Mouse (Mus musculus) limb, embryonic 15.5 days (tissue): ENCODE results near the gene Cyp2t4. TPM values are rescaled to one million over a fixed set of nuclear protein-coding genes. Genes with fewer than 3 reads are reported as not detected.

Source experiments
- ATAC-seq: fragments of 200-750 bp; cut with Nextera tagmentation; 2 replicates; pipeline ENCODE4 v1.8.0; 2017; ENCODE audit warnings: low read depth, moderate TSS enrichment; ENCODE audit not compliant: insufficient number of reproducible peaks, low FRiP score, low TSS enrichment
- H3K27ac ChIP-seq: fragments of 300-500 bp; sonication (generic); 2 replicates; pipeline ENCODE4 v1.5.1; 2015; ENCODE audit warnings: moderate library complexity, mild to moderate bottlenecking, inconsistent platforms
- H3K27me3 ChIP-seq: fragments of 300-500 bp; sonication (generic); 2 replicates; pipeline ENCODE4 v1.6.1; 2015; ENCODE audit warnings: inconsistent platforms
- H3K36me3 ChIP-seq: fragments of 300-500 bp; sonication (generic); 2 replicates; pipeline ENCODE4 v1.6.1; 2015; ENCODE audit warnings: inconsistent platforms
- H3K4me1 ChIP-seq: fragments of 300-500 bp; sonication (generic); 2 replicates; pipeline ENCODE4 v1.6.1; 2015; ENCODE audit warnings: inconsistent platforms
- H3K4me2 ChIP-seq: fragments of 300-500 bp; sonication (generic); 2 replicates; pipeline ENCODE4 v1.6.1; 2015; ENCODE audit warnings: mild to moderate bottlenecking, inconsistent platforms
- H3K4me3 ChIP-seq: fragments of 300-500 bp; sonication (generic); 2 replicates; pipeline ENCODE4 v1.5.1; 2015; ENCODE audit warnings: mild to moderate bottlenecking, inconsistent platforms
- H3K9ac ChIP-seq: fragments of 300-500 bp; sonication (generic); 2 replicates; pipeline ENCODE4 v1.6.1; 2015; ENCODE audit warnings: inconsistent platforms
- H3K9me3 ChIP-seq: fragments of 300-500 bp; sonication (generic); 2 replicates; pipeline ENCODE4 v1.6.1; 2016; ENCODE audit warnings: inconsistent platforms
- WGBS: fragments of 180-500 bp; shearing (Covaris S2); methylation state at CpG from one replicate; pipeline ENCODE4 v1.1.7; 2015; 5-methylcytosine and 5-hydroxymethylcytosine counted together
- polyA plus RNA-seq: library from polyadenylated mRNA; unstranded; fragments of >200 nt; fragmentation: Nextera tagmentation; extraction: Ambion mirVana; gene quantifications from 2 replicates; pipeline ENCODE4 v1.2.1, GENCODE M21; 2015

Gene Cyp2t4
- polyA plus RNA-seq, 1 experiment from 2014 or later = 0.09 TPM

- 88% methylated on average over 22 of the region's 22 CpGs for WGBS
- no peak for ATAC-seq
- H3K36me3 ChIP-seq = no peaks in the 10 kb centered on the region
These were observed 22.8 kb upstream of the Cyp2t4 start for GRCm38 (mm10) chr7:27130521-27131370.

GRCm38 (mm10) chr7:27131387-27131786 lies 22.1 kb upstream of the Cyp2t4 start:
- Histone ChIP-seq H3K9me3 (no peaks in the 10 kb centered on the region), H3K36me3 (no peaks in the 10 kb centered on the region), H3K27ac (no peak overlapping the region), H3K4me1 (0 out of 2 replicates have a peak, but pooled peaks cover 2% of the 10 kb centered on the region), H3K9ac (no peak overlapping the region), H3K4me2 (no peak overlapping the region), H3K27me3 (no peaks in the 10 kb centered on the region), H3K4me3 (no peak overlapping the region)
- ATAC-seq = no peak
- WGBS = 58% methylated on average over 2 of the region's 2 CpGs

More at GRCm38 (mm10) chr7:27130521-27131370, 22.8 kb upstream of the Cyp2t4 start:
- Histone ChIP-seq H3K27me3 (no peaks in the 10 kb centered on the region), H3K9ac (no peak overlapping the region), H3K27ac (no peak overlapping the region), H3K4me1 (0 out of 2 replicates have a peak, but pooled peaks cover 2% of the 10 kb centered on the region), H3K4me2 (no peak overlapping the region), H3K4me3 (no peak overlapping the region), H3K9me3 (no peaks in the 10 kb centered on the region)

GRCm38 (mm10) chr7:27132588-27132987 lies 20.9 kb upstream of the Cyp2t4 start:
- no peak overlapping the region for H3K4me2 ChIP-seq
- no peak for ATAC-seq
- H3K4me3 ChIP-seq = no peak overlapping the region
- no peaks in the 10 kb centered on the region for H3K27me3 ChIP-seq
- H3K4me1 ChIP-seq = 0 out of 2 replicates have a peak, but pooled peaks cover 2% of the 10 kb centered on the region
- 10% methylated on average over 10 of the region's 10 CpGs for WGBS
- H3K27ac ChIP-seq = no peak overlapping the region
- H3K36me3 ChIP-seq = no peaks in the 10 kb centered on the region
- no peaks in the 10 kb centered on the region for H3K9me3 ChIP-seq
- no peak overlapping the region for H3K9ac ChIP-seq

- Histone ChIP-seq H3K27ac (no peak overlapping the region), H3K27me3 (no peaks in the 10 kb centered on the region), H3K4me3 (no peak overlapping the region), H3K36me3 (no peaks in the 10 kb centered on the region), H3K9ac (no peak overlapping the region), H3K9me3 (no peaks in the 10 kb centered on the region), H3K4me2 (no peak overlapping the region), H3K4me1 (0 out of 2 replicates have a peak, but pooled peaks cover 2% of the 10 kb centered on the region)
- 61% methylated on average over 12 of the region's 12 CpGs for WGBS
- no peak for ATAC-seq
These were observed 20.4 kb upstream of the Cyp2t4 start for GRCm38 (mm10) chr7:27133156-27133555.

- Histone ChIP-seq H3K9me3 (no peaks in the 10 kb centered on the region), H3K27ac (no peak overlapping the region), H3K4me1 (0 out of 2 replicates have a peak, but pooled peaks cover 2% of the 10 kb centered on the region), H3K36me3 (no peaks in the 10 kb centered on the region), H3K4me3 (no peak overlapping the region), H3K4me2 (no peak overlapping the region), H3K27me3 (no peaks in the 10 kb centered on the region), H3K9ac (no peak overlapping the region)
- WGBS = 70% methylated on average over 4 of the region's 4 CpGs
- no peak for ATAC-seq
These were observed 19.8 kb upstream of the Cyp2t4 start for GRCm38 (mm10) chr7:27133757-27134156.

- Histone ChIP-seq H3K4me3 (no peak overlapping the region), H3K4me2 (no peak overlapping the region), H3K9ac (no peak overlapping the region), H3K4me1 (0 out of 2 replicates have a peak, but pooled peaks cover 2% of the 10 kb centered on the region), H3K36me3 (no peaks in the 10 kb centered on the region), H3K9me3 (no peaks in the 10 kb centered on the region), H3K27me3 (no peaks in the 10 kb centered on the region), H3K27ac (0 out of 2 replicates have a peak overlapping the region, but pooled peaks have one; percentile 30)
- 42% methylated on average over 8 of the region's 8 CpGs for WGBS
- ATAC-seq = peak; percentile 52; the same call in 1 of the 2 replicates
These were observed 17.0 kb upstream of the Cyp2t4 start for GRCm38 (mm10) chr7:27136410-27136996.

GRCm38 (mm10) chr7:27156005-27156404 lies 2.5 kb downstream of the Cyp2t4 start:
- 74% methylated on average over 13 of the region's 13 CpGs for WGBS
- Histone ChIP-seq H3K27ac (no peak overlapping the region), H3K9me3 (no peaks in the 10 kb centered on the region), H3K4me1 (peaks cover 30% of the 10 kb centered on the region), H3K4me2 (no peak overlapping the region), H3K36me3 (peaks cover 38% of the 10 kb centered on the region), H3K9ac (no peak overlapping the region), H3K4me3 (no peak overlapping the region), H3K27me3 (no peaks in the 10 kb centered on the region)
- ATAC-seq = no peak

- Histone ChIP-seq H3K27me3 (no peaks in the 10 kb centered on the region), H3K4me2 (no peak overlapping the region), H3K4me3 (no peak overlapping the region), H3K9ac (no peak overlapping the region), H3K27ac (no peak overlapping the region), H3K4me1 (peaks cover 47% of the 10 kb centered on the region), H3K9me3 (no peaks in the 10 kb centered on the region), H3K36me3 (peaks cover 59% of the 10 kb centered on the region)
- 95% methylated on average over 9 of the region's 9 CpGs for WGBS
- no peak for ATAC-seq
These were observed 4.7 kb downstream of the Cyp2t4 start for GRCm38 (mm10) chr7:27158171-27158570.

- H3K4me2 ChIP-seq = no peak overlapping the region
- H3K9ac ChIP-seq = no peak overlapping the region
- no peak for ATAC-seq
- WGBS = 90% methylated on average over 6 of the region's 6 CpGs
- no peak overlapping the region for H3K27ac ChIP-seq
- no peak overlapping the region for H3K4me3 ChIP-seq
- H3K36me3 ChIP-seq = peaks cover 67% of the 10 kb centered on the region
- no peaks in the 10 kb centered on the region for H3K9me3 ChIP-seq
- H3K4me1 ChIP-seq = peaks cover 51% of the 10 kb centered on the region
- no peaks in the 10 kb centered on the region for H3K27me3 ChIP-seq
These were observed 5.7 kb downstream of the Cyp2t4 start for GRCm38 (mm10) chr7:27159256-27159655.

- H3K4me2 ChIP-seq = no peak overlapping the region
- peak; percentile 80 for ATAC-seq
- H3K9ac ChIP-seq = no peak overlapping the region
- 7% methylated on average over 8 of the region's 8 CpGs for WGBS
- 0 out of 2 replicates have a peak overlapping the region, but pooled peaks have one; percentile 33 for H3K27ac ChIP-seq
- no peaks in the 10 kb centered on the region for H3K27me3 ChIP-seq
- H3K36me3 ChIP-seq = peaks cover 74% of the 10 kb centered on the region
- H3K4me3 ChIP-seq = no peak overlapping the region
- H3K4me1 ChIP-seq = peaks cover 57% of the 10 kb centered on the region
- no peaks in the 10 kb centered on the region for H3K9me3 ChIP-seq
These were observed 6.4 kb downstream of the Cyp2t4 start for GRCm38 (mm10) chr7:27159882-27160281.

GRCm38 (mm10) chr7:27160921-27161320 lies 7.4 kb downstream of the Cyp2t4 start:
- no peak for ATAC-seq
- WGBS = 83% methylated on average over 3 of the region's 3 CpGs
- Histone ChIP-seq H3K9ac (no peak overlapping the region), H3K4me3 (no peak overlapping the region), H3K4me1 (peaks cover 62% of the 10 kb centered on the region), H3K4me2 (no peak overlapping the region), H3K27me3 (no peaks in the 10 kb centered on the region), H3K9me3 (no peaks in the 10 kb centered on the region), H3K36me3 (peaks cover 74% of the 10 kb centered on the region), H3K27ac (no peak overlapping the region)

GRCm38 (mm10) chr7:27161744-27162143 lies 8.2 kb downstream of the Cyp2t4 start:
- H3K27ac ChIP-seq = peak overlapping the region; percentile 11; the same call in 1 of the 2 replicates
- H3K4me2 ChIP-seq = no peak overlapping the region
- no peaks in the 10 kb centered on the region for H3K9me3 ChIP-seq
- H3K36me3 ChIP-seq = peaks cover 69% of the 10 kb centered on the region
- 86% methylated on average over 4 of the region's 4 CpGs for WGBS
- no peak overlapping the region for H3K4me3 ChIP-seq
- H3K27me3 ChIP-seq = no peaks in the 10 kb centered on the region
- ATAC-seq = no peak
- H3K9ac ChIP-seq = no peak overlapping the region
- peaks cover 60% of the 10 kb centered on the region for H3K4me1 ChIP-seq
